Mouse (Mus musculus) cortical plate, adult 2 months (tissue): ENCODE results near the gene A930018P22Rik. TPM values are rescaled to one million over a fixed set of nuclear protein-coding genes. Genes with fewer than 3 reads are reported as not detected.
"Not testable (repeated sequence)": the region's sequence is repeated elsewhere in the genome, so short reads cannot be mapped to it uniquely, and the experiment has no call there.

Experiments used
- H3K27ac ChIP-seq: fragments of 200-500 bp; 2 replicates; pipeline ENCODE4 v1.5.1; 2012; ENCODE audit warnings: low read length, control low read depth, inconsistent platforms; ENCODE audit not compliant: insufficient read depth
- H3K4me1 ChIP-seq: fragments of 200-500 bp; 2 replicates; pipeline ENCODE4 v1.6.1; 2011; ENCODE audit warnings: low read length; ENCODE audit not compliant: control insufficient read depth, insufficient read depth
- H3K4me3 ChIP-seq: fragments of 200-500 bp; 2 replicates; pipeline ENCODE4 v1.5.1; 2011; ENCODE audit warnings: mild to moderate bottlenecking, low read length, control low read depth; ENCODE audit not compliant: insufficient read depth
- CTCF ChIP-seq: fragments of 200-500 bp; IDR thresholded peaks from 2 replicates; pipeline ENCODE4 v1.5.1; 2011; ENCODE audit warnings: mild to moderate bottlenecking, control low read depth, low read length; ENCODE audit not compliant: insufficient read depth; ENCODE audit errors: extremely low read depth
- POLR2A ChIP-seq: fragments of 200-500 bp; IDR thresholded peaks from 2 replicates; pipeline ENCODE4 v1.6.1; 2011; ENCODE audit warnings: mild to moderate bottlenecking, low read length, control low read depth; ENCODE audit not compliant: insufficient read depth; ENCODE audit errors: extremely low read depth
- polyA plus RNA-seq: library from polyadenylated mRNA; depleted of rRNA; stranded (reverse); fragments of >200 nt; gene quantifications from 2 replicates; pipeline ENCODE4 v1.2.3, GENCODE M21; 2012; rRNA removed

A930018P22Rik gene
- polyA plus RNA-seq = 0.19 TPM in 1 of 2 replicates, not detected in the other

DNA sequence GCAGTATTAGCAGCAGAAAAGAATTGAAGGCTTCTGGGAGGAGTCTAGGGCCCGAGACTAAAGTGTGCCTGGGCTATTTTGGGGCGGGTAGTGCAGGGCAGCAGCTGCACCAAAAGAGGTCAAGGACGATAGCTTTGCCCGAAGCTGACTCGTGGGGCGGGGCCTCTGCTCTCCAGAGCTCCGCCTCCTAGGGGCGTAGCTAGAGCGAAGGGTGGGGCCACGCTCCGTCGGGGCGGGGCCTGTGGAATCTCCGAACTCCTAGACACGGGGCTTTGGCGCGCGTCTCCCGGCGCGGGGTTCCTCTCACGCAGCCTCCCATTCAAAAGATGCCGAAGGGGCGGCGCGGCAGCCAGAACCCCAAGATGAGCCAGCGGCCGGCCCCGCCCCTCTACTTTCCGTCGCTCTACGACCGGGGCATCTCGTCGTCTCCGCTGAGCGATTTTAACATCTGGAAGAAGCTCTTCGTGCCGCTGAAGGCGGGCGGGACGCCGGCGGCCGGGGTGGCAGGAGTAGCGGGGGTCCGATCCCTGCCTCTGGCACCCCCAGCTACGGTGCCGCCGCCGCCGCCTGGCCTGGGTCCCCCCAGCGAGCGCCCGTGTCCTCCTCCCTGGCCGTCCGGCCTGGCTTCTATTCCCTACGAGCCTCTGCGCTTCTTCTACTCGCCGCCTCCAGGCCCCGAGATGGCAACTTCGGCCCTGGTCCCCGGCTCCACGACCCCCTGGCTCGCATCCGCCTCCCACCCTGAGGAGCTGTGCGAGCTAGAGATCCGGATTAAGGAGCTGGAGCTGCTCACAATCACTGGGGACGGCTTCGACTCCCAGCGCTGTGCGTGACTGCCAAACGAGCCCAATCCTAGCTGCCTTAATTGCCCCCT is at the start of gene A930018P22Rik:
A930018P22Rik (plus strand) TSS at position 265 of the 874 bp plus-strand sequence.
- H3K27ac ChIP-seq = 0 out of 2 replicates have a peak within 1 kb of the TSS, but pooled peaks have one; percentile 39
- TF ChIP-seq CTCF = no peak
- peak; percentile 30; the same call in 1 of the 2 replicates for TF ChIP-seq POLR2A

DNA sequence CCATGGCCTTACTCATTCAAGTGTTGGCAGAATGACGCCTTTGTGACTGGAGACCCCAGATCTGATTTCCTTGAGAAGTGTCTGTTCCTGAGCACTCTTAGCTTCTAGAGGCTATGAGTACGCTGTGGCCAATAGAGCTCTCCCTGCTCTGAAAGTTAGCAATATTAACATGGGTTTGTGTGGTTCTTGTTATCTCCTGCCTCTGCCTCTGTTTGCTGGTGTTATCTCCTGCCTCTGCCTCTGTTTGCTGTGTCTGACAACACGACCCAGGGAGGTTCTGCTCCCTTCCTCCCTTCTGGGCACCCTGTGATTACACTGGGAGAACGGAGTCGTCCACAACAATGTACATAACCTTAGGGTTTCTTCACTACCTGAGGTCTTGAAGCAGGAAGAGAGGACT is 44.3 kb upstream of the A930018P22Rik start:
- not testable (repeated sequence) for H3K4me1 ChIP-seq, H3K4me3 ChIP-seq, H3K27ac ChIP-seq

More for the DNA sequence above, at the start of gene A930018P22Rik:
- Histone ChIP-seq H3K4me3 (peak within 1 kb of the TSS; percentile 25), H3K4me1 (peaks cover 3% of the 10 kb centered on the region; the same call in 1 of the 2 replicates)

DNA sequence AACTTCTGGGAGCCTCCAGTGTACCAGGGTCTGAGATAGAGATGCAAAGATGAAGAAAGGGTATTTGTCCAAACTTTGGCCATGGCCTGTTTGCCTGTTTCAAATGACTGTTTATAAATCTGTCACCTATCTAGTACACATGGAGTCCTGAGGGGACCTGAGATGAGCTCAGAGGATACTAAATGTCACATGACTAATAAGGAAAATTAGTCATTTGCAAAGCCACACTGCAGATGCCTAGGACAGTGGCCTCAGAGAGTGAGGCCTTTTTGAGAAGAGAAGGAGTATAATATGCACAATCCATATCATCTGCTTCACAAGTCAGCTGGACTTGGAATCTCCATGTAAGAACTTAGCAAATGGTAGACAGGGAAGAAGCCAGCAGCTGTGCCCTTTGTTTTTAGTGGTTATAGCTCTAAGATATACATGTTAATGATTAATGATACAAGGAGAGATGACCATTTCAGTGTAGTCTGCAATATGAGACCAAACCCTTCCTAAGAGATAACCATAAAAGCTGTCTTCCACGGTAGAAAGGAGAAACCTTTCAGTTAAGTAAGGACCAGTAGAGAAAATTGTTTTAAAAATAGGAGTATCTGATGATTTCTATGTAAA is 41.0 kb upstream of the A930018P22Rik start:
- H3K4me1 ChIP-seq, H3K4me3 ChIP-seq, H3K27ac ChIP-seq: not testable (repeated sequence)

DNA sequence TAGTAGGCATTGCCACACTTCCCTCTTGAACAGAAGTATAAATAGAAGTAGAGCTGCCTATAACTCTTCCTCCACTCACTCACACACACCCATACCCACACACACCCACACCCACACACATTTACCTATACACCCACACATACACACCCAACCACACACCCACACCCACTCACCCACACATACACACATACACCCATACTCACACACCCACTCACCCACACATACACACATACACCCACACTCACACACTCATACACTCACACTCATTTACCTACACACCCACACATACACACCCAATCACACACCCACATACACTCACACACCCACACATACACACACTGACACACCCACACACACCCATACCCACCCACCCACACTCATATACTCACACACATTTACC is 40.1 kb upstream of the A930018P22Rik start:
- H3K27ac ChIP-seq = no peak overlapping the region
- TF ChIP-seq POLR2A (no peak), CTCF (no peak)
- no peak overlapping the region for H3K4me3 ChIP-seq
- no peaks in the 10 kb centered on the region; the same call in 1 of the 2 replicates for H3K4me1 ChIP-seq

DNA sequence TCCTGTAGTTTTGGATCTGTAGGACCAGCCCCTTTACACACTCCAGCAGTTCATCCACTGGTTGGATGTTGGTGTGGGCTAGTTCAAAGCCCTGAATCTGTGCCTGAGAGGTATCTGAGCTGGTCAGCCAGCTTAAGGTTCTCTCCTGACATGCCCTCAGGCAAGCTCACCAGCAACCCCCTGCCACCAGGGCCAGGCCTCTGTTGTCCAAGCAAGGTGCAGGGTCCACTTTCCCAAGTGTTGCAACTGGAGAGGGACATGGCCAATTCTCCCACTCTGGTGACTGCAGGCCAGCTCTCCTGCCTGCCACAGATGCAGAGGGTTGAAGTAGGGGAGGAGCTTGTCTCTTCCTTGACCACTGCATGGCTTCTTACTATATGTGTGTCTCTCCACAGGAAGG is 38.5 kb upstream of the A930018P22Rik start:
- H3K4me3 ChIP-seq, H3K27ac ChIP-seq, H3K4me1 ChIP-seq: not testable (repeated sequence)

DNA sequence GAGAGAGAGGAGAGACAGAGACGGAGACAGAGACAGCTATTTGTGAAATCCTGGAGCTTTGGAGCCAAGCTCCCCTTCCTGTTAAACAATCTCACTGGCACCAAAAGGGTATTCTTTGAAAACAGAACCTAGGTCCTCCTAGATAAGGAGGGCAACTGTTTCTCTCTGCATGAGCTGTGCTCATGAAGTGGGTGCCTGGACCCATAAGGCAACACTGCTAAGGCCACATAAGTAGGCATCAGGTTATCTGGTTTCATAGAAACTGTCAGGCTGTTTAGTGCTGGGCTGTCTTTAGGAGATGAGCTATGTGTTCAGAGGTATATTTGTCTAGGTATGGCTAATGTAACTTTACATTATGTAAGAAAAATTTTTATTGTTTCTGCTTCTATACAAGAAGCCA is 35.0 kb upstream of the A930018P22Rik start:
- H3K4me3 ChIP-seq, H3K27ac ChIP-seq, H3K4me1 ChIP-seq: not testable (repeated sequence)

DNA sequence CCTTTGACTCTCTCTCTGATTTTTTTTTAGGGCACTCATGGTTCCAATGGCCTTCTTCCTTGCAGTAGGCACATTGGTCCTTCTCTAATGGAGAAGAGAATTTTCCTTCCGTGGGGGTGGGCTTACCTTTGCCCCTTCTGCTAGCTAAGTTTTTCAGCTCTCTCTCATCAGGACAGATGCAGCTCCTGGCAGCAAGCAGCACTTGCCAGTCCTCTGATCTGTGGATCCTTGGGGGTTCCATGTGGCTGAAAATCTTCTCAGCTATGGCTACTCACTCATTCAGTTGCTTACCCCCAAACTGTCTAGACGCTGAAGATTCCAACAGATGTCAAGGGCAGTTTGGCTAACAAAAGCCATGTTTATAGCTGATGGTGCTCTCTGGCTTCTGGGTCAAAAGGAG is 29.3 kb upstream of the A930018P22Rik start:
- TF ChIP-seq POLR2A = no peak
- TF ChIP-seq CTCF = no peak
- Histone ChIP-seq H3K4me3 (no peak overlapping the region), H3K4me1 (no peaks in the 10 kb centered on the region)

DNA sequence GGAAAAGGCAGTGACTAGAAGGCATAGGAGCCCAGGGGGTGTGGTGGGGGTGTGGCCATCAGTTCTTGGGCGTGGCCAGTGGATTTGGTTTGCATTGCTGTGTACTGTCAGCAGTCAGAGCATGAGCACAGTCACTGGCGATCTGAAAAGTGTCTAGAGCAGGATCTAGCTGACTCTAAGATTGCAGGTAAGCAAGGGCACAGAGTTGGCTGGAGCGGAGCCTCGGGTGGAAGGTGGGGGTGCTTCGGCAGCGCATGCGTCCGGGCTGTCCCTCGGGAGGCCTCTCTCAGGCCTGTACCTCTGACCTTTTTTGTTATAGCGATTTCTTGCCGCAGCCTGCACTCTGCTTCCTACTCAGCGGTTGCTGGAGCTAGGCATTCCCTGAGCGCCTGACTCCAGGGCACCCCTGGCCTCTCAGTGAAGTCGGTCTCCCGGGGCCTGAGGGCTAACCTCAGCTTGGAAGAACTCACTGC is 26.8 kb upstream of the A930018P22Rik start, which contains the start of gene Cd59a:
Cd59a (plus strand) TSS at position 61 of the 473 bp plus-strand sequence.
- Histone ChIP-seq H3K27ac (peak within 1 kb of the TSS; percentile 9; the same call in 1 of the 2 replicates), H3K4me1 (no peaks in the 10 kb centered on the region), H3K4me3 (peak within 1 kb of the TSS; percentile 53)
- TF ChIP-seq POLR2A (no peak), CTCF (no peak)

More for the DNA sequence above, 29.3 kb upstream of the A930018P22Rik start:
- no peak overlapping the region for H3K27ac ChIP-seq

DNA sequence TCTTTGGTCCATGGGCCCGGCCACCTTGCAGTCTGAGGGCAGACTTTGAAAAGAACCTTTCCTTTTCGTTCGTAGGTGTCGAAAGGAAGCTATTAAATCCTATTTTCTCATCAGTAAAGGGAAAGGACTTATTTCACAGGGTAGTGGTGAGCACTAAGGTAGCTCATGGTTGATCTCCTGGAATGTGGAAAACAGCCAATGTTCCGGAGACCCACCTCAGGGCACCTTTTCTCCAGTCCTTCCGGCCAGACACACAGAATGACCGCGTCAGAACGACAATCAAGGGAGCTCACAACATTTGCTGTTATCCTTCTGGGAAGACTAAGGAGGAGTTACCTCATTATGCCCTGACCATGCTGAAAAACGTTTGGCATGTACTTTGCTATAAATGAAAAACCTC is 26.3 kb upstream of the A930018P22Rik start:
- no peak for TF ChIP-seq POLR2A
- no peak for TF ChIP-seq CTCF
- H3K4me3 ChIP-seq = peak overlapping the region; percentile 53
- H3K27ac ChIP-seq = peak overlapping the region; percentile 9; the same call in 1 of the 2 replicates
- no peaks in the 10 kb centered on the region for H3K4me1 ChIP-seq

DNA sequence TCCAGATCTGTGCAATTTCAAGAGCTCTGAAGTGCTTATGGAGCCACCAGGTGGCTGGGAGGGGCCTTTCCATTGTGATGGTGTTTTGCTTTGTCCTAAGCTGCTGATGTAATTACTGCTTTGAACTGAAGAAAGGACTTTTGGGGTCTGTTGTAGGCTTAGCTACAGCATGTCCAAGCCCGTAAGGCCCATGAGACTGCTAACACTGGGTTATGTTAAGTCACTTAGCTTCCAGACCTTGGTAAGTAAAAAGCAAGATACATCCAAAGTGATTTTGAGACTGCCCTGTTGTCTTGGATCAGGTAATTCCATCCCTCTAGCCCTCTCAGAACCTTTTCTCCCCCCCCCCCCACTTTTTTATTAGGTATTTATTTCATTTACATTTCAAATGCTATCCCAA is 25.8 kb upstream of the A930018P22Rik start:
- H3K4me1 ChIP-seq, H3K27ac ChIP-seq: not testable (repeated sequence)
- peak overlapping the region; percentile 53; the same call in 1 of the 2 replicates for H3K4me3 ChIP-seq

DNA sequence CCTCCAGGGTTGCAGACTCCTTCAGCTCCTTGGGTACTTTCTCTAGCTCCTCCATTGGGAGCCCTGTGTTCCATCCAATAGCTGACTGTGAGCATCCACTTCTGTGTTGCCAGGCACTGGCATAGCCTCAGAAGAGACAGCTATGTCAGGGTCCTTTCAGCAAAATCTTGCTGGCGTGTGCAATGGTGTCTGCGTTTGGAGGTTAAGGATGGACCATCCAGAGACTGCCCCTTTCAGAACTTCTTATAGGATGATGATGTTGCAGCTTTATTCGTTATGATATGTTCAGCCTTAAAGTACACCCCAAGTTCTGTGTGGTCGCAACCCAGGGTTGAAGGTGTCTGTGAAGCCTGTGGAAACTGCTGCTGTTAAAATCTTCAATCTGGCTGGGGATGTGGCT is 25.2 kb upstream of the A930018P22Rik start:
- H3K4me3 ChIP-seq, H3K4me1 ChIP-seq, H3K27ac ChIP-seq: not testable (repeated sequence)
